Mouse (Mus musculus) heart, adult 11 months (tissue): ENCODE results near the gene Pappa.
A peak's percentile ranks its signal among the peaks of the same experiment; 100 is the strongest.

Source experiments
- DNase-seq: peaks from one replicate; pipeline ENCODE4 v3.0.0; 2022

The Pappa gene

DNA sequence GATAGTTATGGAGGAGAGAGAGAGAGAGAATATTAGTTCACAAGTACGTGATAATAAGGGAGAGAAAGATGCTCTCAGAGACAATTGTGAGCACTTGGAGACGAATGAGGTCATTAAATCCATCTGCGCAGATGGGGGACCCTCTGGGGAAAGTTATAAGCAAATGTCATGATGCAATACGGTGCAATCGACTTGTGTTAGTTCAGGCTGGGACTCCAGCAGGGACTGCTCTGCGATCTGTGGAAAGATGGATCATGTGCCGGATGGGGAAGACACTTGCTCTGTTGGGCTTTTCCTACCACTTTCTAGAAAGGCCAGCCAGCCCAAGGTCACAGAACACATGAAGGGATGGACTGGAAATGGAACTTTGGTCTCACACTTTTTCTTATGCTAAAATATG, 226.5 kb downstream of the Pappa start:
- peak; percentile 92 for DNase-seq

DNA sequence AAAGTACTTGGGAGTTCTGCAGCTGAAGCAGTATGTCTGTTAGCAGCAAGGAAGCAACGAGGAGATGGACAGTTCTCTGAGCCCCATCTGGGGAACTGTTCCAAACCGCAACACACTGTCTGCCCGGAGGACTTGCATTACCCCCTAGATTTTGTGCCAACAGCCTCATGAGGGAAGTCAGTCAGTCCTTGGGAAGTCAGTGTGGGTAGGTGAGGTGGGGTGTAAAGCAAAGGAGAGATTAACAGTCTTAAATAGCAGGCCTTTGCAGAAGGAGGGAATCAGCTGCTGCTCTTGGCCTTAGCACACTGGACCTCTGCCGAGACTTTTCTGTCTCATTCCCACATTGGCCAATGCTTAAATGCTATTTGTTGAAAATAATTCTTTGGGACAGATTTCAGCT, 230.6 kb downstream of the Pappa start:
- DNase-seq = peak; percentile 90

DNA sequence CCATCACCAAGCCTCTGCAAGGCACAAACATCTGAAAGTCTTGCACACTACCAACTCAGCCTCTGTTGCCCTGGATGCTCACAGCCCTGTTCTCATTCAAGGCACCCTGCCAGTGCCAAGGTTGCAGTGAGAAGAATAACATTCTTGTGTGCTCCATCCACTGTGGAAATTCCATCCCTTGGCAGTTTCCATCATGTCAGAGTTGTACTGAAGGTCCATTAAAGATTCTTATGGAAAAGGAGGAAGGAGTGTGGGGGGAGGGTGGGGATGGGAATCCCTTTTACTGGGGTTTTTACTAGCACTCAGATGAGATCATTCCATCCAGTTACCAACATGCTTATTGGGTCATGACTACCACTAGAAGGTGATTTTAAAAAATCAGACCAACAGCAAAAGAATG, 243.2 kb downstream of the Pappa start:
- no peak for DNase-seq

DNA sequence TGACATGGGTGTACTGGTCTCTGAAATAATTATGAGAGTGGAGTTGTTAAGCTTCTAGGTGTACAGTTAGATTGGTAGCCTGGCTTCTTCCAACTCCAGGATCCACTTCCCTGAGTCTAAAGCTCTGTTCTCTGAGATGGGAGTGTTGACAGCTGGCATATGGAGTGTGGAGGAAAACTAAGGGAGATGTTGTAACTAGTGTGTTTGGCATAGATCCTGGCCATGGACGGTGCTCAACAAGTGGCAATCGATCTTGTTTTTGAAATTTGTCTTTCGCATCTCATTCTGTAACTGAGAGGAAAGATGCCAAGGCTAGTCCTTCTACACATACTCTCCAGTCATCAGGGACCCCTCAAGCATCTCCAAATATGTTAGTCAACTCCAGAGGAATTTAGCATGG, 248.8 kb downstream of the Pappa start:
- DNase-seq = peak; percentile 95

DNA sequence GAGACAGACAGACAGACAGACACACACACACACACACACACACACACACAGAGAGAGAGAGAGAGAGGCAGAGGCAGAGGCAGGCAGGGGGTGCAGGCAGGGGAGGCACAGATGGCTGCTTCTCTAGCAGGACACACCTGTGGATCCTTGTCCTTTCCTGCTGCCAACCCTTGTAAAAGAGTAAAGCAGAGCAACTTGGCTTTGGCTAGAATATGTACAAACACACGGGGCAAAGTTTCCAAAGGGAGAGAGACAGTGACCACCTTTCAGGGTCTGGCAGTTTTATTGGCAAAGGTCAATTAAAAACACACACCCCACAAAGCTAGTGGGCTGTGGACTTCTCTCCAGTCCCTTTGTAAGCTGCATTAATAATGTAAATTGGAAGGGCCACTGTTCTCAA, 249.9 kb downstream of the Pappa start:
- no peak for DNase-seq

DNA sequence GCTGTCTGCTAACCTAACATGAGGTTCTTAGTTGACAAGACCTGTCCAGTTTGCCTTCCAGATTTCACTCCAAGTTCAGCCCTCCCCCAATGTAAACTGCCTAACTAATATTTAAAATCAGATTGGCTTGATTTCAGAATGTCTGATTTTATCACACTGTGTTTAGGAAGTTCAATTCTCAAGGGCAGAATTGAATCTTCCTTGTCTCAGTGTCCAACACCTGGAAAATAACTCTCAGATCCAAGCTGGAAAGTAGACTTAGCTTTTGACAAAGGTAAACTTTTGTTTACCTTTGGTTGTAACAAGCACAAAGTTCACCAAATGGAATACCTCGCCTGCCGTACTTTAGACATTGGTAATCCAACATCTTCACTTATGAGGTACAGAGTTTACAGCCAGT, 252.6 kb downstream of the Pappa start:
- DNase-seq = no peak

DNA sequence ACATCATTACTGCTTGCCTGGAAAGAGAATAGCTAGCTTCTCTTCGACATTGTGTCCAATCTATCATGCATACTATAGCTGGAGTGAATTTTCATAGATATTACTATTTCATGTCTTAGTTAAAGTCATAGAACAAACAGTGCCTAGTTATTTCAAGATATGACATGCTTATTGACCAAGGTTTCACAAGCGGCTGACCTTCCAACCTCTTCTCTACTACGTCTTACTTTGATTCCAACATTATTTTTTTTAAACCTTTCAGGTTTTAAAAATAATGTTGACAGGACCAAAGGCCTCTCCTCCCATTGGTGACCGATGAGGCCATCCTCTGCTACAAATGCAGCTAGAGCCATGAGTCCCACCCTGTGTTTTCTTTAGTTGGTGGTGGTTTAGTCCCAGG, 255.5 kb downstream of the Pappa start:
- DNase-seq = no peak

DNA sequence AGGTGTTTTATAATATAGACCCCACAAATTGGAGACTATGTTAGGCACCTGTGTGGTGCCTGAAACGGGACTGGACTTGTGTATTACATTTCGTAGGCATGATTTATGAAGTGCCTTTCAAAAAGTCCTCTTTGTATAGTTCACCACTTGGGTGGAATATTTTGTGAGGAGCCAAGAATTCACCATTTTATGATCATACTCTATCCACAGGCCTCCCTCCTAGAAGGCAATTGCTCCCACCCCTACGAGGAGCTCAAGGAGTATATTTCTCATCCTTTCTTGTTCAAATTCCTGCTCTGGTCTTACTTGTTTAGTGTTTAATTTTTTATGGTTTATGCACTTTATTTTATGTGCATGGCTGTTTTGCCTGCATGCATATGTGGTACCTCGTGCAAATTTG, 259.1 kb downstream of the Pappa start:
- DNase-seq = no peak

DNA sequence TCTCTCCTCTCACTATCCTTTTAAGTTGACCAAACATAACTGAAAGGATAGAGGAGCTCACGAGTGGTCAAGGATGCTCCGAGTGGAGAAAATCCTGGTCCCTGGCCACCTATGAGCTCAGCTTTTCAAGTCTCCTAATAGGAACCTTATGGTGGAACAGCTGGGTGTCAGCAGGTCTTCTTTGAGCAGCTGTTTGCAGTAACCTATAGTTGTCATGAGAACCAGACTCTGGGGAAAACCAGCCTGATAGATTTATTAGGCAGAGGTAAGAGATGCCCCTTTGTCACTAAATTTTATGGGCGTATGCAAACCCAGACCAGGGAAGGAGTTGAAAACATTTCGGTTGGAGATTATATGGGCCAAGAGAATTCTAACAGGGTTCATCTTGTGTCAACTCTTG, 267.0 kb downstream of the Pappa start:
- DNase-seq = no peak

DNA sequence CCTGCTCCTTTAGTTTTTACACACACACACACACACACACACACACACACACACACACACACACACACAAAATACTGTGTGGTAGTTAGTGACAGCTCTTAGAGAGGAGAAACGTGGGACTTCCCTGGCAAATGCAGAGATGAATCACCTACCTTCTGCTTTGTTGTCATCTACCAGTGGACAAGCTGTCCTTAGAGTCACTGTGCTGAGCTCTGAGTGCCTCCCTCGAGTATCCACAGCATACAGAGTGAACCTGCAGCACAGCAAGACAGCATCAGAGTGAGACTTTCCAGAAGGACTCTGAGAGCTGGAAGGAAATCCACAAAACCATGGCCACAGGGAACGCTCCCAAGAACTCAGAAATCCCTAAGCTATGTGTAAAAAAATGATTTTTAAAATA, 272.8 kb downstream of the Pappa start:
- peak; percentile 81 for DNase-seq

DNA sequence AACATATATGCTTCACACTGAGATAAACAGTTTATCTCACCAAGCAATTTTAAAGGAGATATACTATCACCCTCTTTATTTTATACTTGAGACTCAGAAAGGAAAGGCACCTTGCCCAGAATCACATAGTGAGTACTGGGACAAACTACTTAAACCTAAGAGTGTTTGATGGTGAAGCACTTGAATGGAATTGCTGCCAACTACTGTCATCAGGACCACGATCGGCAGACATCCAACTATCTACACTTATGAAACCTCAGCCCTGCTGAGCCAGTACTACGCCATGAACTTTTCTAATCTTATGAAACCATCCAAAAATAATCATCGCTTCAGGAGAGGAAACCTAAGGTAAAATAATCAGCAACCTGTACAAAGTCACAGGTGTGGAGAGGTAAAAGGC, 275.5 kb downstream of the Pappa start:
- DNase-seq = peak; percentile 70

DNA sequence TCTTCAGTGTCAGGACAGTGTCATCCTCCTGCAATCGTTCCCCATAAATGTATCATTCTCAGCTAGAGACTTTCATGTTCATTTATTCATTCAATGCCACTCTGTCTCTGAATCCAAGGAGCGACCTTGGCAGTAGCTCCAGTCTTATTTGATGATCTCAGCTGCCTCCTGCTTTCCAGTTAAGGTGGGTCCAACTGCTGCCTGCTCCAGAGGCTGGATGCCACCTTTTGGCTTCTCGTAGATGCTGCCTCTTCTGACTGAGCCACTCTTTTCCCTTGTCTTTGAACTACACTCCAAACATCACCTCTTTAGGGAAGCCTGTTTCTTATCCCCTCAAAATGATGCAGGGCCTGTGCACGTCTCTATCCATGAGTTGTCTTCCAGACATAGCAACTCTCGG, 278.3 kb downstream of the Pappa start:
- peak; percentile 65 for DNase-seq

DNA sequence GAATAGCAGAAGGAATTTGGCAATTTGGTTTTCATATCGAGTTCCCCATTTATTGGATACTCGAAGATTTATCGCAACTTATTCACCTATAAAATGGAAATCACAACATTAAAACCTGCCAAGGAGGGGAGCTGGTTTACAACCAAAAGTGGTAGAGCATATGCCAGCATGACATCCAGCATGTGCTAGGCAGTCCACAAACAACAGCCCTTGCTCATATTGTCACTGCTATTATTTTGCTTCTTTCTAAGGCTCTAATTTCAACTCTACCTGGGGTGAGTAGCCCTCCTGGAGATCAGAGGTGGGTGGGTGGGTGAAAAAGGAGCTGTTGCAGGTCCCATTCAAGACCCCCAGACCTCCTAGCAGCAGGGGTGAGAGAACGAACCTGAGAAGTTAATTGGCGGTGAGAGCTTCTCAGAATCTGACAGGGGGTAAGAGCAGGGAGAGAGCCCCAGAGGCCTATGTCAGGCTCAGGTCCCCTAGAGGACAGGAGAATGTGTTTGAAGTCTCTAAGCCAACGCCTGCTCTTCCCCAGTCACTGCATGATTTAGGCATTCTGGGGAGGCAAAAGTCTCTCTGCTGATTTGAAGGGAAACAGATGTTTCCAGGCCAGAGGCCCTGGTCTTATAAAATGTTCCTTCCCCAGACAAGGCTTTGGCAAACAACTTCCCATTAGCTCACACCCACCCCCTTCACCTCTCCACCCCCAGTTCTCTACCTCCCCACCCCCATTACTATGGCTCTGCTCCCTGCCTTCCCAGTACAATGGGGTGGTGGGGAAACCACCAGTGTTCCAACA, 279.1 kb downstream of the Pappa start:
- DNase-seq = peak; percentile 92
